Mouse (Mus musculus) macrophage (primary cell): Measurements from ENCODE around the gene Col24a1. TPM values are rescaled to one million over a fixed set of nuclear protein-coding genes. Genes with fewer than 3 reads are reported as not detected.
"Not testable (repeated sequence)": the region's sequence is repeated elsewhere in the genome, so short reads cannot be mapped to it uniquely, and the experiment has no call there.

Experiments
- H3K27ac ChIP-seq: fragments of 350-480 bp; formaldehyde crosslinking; 2 replicates; pipeline ENCODE4 v1.9.0; 2021
- H3K36me3 ChIP-seq: fragments of 350-480 bp; formaldehyde crosslinking; 2 replicates; pipeline ENCODE4 v1.9.0; 2021; ENCODE audit errors: inconsistent target
- H3K4me3 ChIP-seq: fragments of 350-480 bp; formaldehyde crosslinking; 2 replicates; pipeline ENCODE4 v1.9.0; 2021; ENCODE audit errors: inconsistent target
- H3K79me2 ChIP-seq: fragments of 350-480 bp; formaldehyde crosslinking; 2 replicates; pipeline ENCODE4 v1.9.0; 2021; ENCODE audit errors: inconsistent target
- WGBS: methylation state at CpG from one replicate; pipeline ENCODE4 v1.1.7; 2026; ENCODE audit warnings: inconsistent platforms; ENCODE audit not compliant: missing documents; 5-methylcytosine and 5-hydroxymethylcytosine counted together
- polyA plus RNA-seq: library from polyadenylated mRNA; stranded (reverse); fragments of 250-400 nt; gene quantifications from 3 replicates; pipeline ENCODE4 v1.2.4, GENCODE M21; 2018; ENCODE audit warnings: inconsistent platforms

Gene Col24a1
- polyA plus RNA-seq, 1 experiment from 2014 or later, result not detected

DNA sequence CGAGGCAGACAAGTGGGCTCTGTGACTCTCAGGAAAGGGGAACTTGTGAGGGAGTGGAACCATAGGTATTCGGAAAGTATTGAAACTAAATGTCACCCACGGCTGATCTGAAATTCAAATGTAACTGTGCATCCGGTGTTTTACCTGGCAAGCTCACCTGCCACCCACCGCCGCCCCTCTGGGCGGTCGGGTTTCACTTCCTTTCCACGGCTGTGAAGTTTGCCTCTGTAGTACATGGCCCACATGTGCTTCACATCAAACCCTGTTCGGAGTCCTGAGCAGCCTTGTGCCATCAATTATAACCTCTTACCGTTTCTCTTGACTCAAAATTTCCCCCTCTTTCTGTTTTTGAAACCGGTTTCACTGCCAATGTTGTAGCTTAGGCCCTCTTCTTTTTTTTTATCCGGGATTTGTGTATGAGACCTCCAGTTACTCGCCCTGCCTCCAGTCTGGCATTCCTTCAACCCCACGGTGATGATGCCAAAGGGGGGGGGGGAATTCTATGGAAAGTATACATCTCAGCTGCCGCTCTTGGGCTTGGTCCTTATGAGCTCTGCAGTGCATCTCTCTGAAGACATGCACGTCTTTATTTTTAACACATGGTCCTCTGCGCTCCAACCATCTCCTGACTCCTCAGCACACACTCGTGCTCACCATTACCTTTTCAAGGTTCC lies 99.9 kb downstream of the Col24a1 start:
- Histone ChIP-seq H3K79me2 (no peaks in the 10 kb centered on the region), H3K4me3 (no peak overlapping the region), H3K27ac (no peak overlapping the region), H3K36me3 (no peaks in the 10 kb centered on the region)
- 79% methylated on average over 19 of the region's 19 CpGs for WGBS

DNA sequence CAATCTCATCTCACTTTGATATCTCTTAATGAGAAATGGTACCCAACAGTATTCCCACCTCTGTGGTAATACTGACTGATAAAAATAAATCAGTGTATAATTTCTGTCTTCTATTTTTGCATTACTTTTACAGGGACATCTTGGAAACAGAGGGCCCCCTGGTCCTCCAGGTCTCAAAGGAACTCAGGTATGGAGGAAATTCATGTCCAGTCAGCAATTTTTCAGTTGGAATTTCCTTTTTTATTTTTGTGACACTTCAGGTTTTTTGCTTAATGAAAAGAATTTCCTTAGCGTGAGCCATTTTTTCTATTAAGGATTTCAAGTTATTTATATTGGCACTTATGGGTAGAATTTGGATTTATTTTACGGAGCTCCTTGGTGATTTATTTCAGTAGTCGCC lies 106.9 kb downstream of the Col24a1 start:
- Histone ChIP-seq H3K79me2 (no peaks in the 10 kb centered on the region), H3K27ac (no peak overlapping the region), H3K36me3 (no peaks in the 10 kb centered on the region), H3K4me3 (no peak overlapping the region)
- WGBS, result 90% methylated on average over 3 of the region's 3 CpGs

DNA sequence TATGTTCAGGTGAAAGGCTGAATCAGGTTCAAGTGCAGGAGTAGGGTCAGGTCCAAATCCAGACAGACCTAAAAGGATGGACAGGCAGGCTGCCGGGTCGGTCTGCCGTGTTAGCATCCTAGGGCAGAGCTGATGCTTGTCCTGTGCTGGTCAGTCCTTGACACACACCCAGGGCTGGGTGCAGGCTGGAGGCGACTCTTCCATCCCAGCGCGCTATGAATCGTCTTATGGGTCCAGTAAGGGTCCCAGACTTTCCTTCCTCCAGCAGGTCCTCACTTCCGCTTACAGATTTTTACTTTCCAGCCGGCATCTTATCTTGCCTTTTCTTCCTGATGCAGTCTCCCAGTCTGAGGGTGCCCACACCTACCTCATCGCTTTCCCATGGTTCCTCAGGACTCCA lies 110.0 kb downstream of the Col24a1 start:
- H3K36me3 ChIP-seq, result no peaks in the 10 kb centered on the region
- H3K79me2 ChIP-seq, result no peaks in the 10 kb centered on the region
- H3K27ac ChIP-seq, result no peak overlapping the region
- WGBS, result 87% methylated on average over 8 of the region's 10 CpGs
- H3K4me3 ChIP-seq, result no peak overlapping the region

GRCm38 (mm10) chr3:145402994-145403393 lies 110.7 kb downstream of the Col24a1 start:
- 89% methylated on average over 6 of the region's 6 CpGs for WGBS
- no peaks in the 10 kb centered on the region for H3K79me2 ChIP-seq
- no peak overlapping the region for H3K27ac ChIP-seq
- no peak overlapping the region for H3K4me3 ChIP-seq
- H3K36me3 ChIP-seq, result no peaks in the 10 kb centered on the region

DNA sequence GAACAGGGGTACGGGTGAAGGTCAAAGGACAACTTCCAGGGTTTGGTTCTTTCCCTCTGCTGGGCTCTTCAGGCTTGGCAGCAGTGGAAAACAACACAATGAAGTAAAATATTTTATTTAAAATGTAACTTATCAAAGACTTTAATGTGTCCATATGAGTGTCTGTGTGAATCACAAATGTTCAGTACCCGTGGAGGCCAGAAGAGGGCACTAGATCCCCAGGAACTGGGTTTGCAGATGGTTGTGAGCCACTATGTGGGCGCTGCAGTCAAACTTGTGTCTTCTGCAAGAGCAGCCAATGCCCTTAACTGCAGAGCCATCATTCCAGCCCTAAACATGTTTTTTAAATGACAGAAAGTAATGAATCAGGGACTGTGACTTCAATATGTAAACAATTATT lies 115.8 kb downstream of the Col24a1 start:
- Histone ChIP-seq H3K79me2 (no peaks in the 10 kb centered on the region), H3K36me3 (no peaks in the 10 kb centered on the region)

GRCm38 (mm10) chr3:145412137-145412536 lies 119.9 kb downstream of the Col24a1 start:
- Histone ChIP-seq H3K27ac (no peak overlapping the region), H3K79me2 (no peaks in the 10 kb centered on the region), H3K36me3 (no peaks in the 10 kb centered on the region), H3K4me3 (no peak overlapping the region)
- 56% methylated on average over 4 of the region's 4 CpGs for whole genome bisulfite sequencing

More for the DNA sequence above, 115.8 kb downstream of the Col24a1 start:
- WGBS, result 74% methylated on average over 3 of the region's 3 CpGs
- Histone ChIP-seq H3K27ac (no peak overlapping the region), H3K4me3 (no peak overlapping the region)

DNA sequence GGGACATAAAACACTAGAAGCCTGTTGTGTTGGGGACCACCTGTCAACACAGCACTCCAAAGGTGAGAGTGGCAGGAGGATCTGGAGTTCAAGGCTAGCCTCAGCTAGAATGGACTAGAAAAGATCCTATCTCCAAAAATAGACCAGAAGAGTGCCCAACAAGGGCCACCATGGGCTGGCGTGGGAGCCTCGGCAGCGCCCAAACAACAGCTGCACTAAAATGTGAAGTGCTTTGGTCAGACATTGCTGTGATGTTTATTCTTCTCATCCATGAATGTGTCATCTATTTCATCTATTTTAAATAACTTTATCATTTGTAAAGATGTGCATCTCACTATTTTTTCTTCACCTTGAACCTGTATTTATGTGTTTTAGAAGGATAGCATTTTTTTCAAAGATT lies 122.1 kb downstream of the Col24a1 start:
- Histone ChIP-seq H3K27ac (no peak overlapping the region), H3K79me2 (no peaks in the 10 kb centered on the region), H3K36me3 (no peaks in the 10 kb centered on the region), H3K4me3 (no peak overlapping the region)
- WGBS, result 97% methylated on average over 3 of the region's 3 CpGs

DNA sequence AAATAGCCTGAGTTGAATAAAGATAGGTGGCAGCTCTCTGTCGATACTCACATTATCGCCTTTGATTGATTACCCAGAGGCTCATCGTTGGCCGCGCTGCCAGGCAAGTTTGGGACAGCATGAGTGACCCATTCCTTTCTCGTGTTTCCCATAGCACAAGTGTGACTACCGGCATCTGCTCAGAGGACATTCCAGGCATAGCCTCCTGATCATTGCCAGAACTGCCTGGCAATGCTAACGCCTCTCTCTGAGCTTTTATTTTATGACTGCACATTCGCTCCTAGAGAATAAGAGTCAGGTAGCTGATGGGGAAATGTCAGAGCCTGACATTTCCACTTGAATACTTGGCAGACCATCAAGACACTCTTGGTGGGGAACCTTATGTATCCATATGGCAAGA lies 125.5 kb downstream of the Col24a1 start:
- no peaks in the 10 kb centered on the region for H3K79me2 ChIP-seq
- no peaks in the 10 kb centered on the region for H3K36me3 ChIP-seq
- no peak overlapping the region for H3K4me3 ChIP-seq
- H3K27ac ChIP-seq, result no peak overlapping the region
- 87% methylated on average over 9 of the region's 9 CpGs for WGBS

DNA sequence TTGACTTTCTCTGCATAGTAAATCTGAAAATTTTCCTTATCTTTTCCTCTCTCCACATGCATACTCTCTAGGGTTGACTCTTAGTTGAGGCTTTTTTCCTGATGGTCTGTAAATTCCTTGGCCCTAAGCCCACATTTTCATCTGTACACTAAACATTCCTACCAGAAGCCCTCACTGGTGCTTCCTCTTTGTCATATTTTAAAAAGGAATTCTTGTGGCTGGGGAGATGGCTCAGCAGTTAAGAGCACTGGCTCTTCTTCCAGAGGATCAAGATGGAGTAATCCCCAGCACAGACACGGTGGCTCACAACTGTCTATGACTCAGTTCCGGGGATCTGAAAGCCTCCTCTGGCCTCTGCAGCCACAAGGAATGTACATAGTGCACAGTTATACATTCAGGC lies 128.1 kb downstream of the Col24a1 start:
- H3K36me3 ChIP-seq, result no peaks in the 10 kb centered on the region
- 80% methylated on average over 2 of the region's 2 CpGs for WGBS
- H3K27ac ChIP-seq, result no peak overlapping the region
- H3K4me3 ChIP-seq, result no peak overlapping the region
- no peaks in the 10 kb centered on the region for H3K79me2 ChIP-seq

- WGBS, result 50% methylated on average over 3 of the region's 3 CpGs
- H3K79me2 ChIP-seq, result no peaks in the 10 kb centered on the region
- H3K27ac ChIP-seq, result no peak overlapping the region
- no peaks in the 10 kb centered on the region for H3K36me3 ChIP-seq
- no peak overlapping the region for H3K4me3 ChIP-seq
Measured at GRCm38 (mm10) chr3:145422044-145422443, 129.8 kb downstream of the Col24a1 start.

GRCm38 (mm10) chr3:145438352-145438751 lies 146.1 kb downstream of the Col24a1 start:
- no peaks in the 10 kb centered on the region for H3K79me2 ChIP-seq
- H3K4me3 ChIP-seq, result no peak overlapping the region
- WGBS, result 86% methylated on average over 7 of the region's 7 CpGs
- H3K27ac ChIP-seq, result no peak overlapping the region
- no peaks in the 10 kb centered on the region for H3K36me3 ChIP-seq

GRCm38 (mm10) chr3:145439086-145439485 lies 146.8 kb downstream of the Col24a1 start:
- 88% methylated on average over 7 of the region's 7 CpGs for WGBS
- Histone ChIP-seq H3K36me3 (no peaks in the 10 kb centered on the region), H3K4me3 (no peak overlapping the region), H3K27ac (no peak overlapping the region), H3K79me2 (no peaks in the 10 kb centered on the region)

- 93% methylated on average over 1 of the region's 1 CpGs for WGBS
- Histone ChIP-seq H3K79me2 (no peaks in the 10 kb centered on the region), H3K27ac (no peak overlapping the region), H3K36me3 (no peaks in the 10 kb centered on the region), H3K4me3 (no peak overlapping the region)
Measured at GRCm38 (mm10) chr3:145440993-145441392, 148.7 kb downstream of the Col24a1 start.

GRCm38 (mm10) chr3:145442268-145442667 lies 150.0 kb downstream of the Col24a1 start:
- Histone ChIP-seq H3K4me3 (no peak overlapping the region), H3K79me2 (no peaks in the 10 kb centered on the region), H3K36me3 (no peaks in the 10 kb centered on the region), H3K27ac (no peak overlapping the region)
- 94% methylated on average over 1 of the region's 1 CpGs for WGBS

DNA sequence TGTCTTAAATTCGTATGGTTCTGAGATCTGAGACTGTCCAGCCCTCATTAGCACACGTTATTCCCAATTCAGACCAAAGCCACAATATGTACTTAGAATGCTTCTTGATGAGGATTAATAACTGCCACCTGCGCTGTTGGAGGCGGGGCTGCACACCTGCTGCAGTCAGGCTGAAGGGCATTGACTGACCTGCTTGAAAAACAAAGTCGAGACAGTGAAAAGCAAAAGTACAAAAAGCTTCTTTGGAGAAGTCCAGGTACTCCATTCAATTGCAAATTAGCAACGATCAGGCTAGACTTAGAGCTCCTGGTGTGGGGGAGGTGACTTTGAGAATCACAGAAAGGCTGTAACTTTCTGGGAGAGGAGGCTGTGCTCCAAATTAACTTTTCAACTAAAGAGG lies 150.9 kb downstream of the Col24a1 start:
- not testable (repeated sequence) for H3K4me3 ChIP-seq, H3K79me2 ChIP-seq, H3K27ac ChIP-seq, H3K36me3 ChIP-seq
- 88% methylated on average over 6 of the region's 6 CpGs for WGBS

DNA sequence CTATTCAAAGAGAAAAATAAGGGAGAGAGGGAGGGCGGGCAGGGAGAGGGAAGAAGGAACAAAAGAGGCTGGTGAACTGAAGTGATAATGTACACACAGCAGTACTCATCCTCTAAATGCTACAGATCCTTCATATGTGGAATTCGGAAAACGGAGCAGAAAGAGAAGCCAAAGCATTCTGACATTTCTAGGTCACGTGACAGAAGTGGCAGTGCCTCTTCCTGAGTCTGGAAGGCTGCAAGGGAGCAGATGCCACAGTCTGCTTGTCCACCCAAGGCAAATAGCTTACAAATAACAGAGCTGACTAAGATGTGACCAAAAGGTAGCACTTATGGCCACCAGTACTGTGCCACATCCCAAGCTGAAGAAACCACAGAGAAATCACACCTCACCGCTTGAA lies 164.8 kb downstream of the Col24a1 start:
- no peaks in the 10 kb centered on the region for H3K36me3 ChIP-seq
- no peak overlapping the region for H3K27ac ChIP-seq
- whole genome bisulfite sequencing, result 64% methylated on average over 5 of the region's 5 CpGs
- no peak overlapping the region for H3K4me3 ChIP-seq
- H3K79me2 ChIP-seq, result no peaks in the 10 kb centered on the region
